Mouse (Mus musculus): ENCODE measurements around the gene Hadha. TPM values are rescaled to one million over a fixed set of nuclear protein-coding genes. Genes with fewer than 3 reads are reported as not detected.
A peak's percentile ranks its signal among the peaks of the same experiment; 100 is the strongest.

Hadha gene
- total and polyA plus RNA-seq, 3 experiments: 29.8 to 162 (median 121) TPM

GRCm38 (mm10) chr5:30127921-30128597, 26.9 kb downstream of the Hadha start:
- Histone ChIP-seq H3K27me3 (ENCODE audit: insufficient read depth, low read length) (no peaks in the 10 kb centered on the region), H3K4me1 (ENCODE audit: insufficient read depth, low read depth, low read length) (no peaks in the 10 kb centered on the region), H3K9me3 (replicated peaks) (no peaks in the 10 kb centered on the region), H3K36me3 (replicated peaks) (peaks cover 93% of the 10 kb centered on the region), H3K4me3 (ENCODE audit: low read depth, low read length) (no peak overlapping the region)
- TF ChIP-seq POLR2AphosphoS5 (IDR thresholded peaks at IDR 0.05; ENCODE audit: insufficient replicate concordance, low read depth, low read length): no peak
- TF ChIP-seq CTCF (IDR thresholded peaks at IDR 0.05; ENCODE audit: low read depth, low read length): no peak
- TF ChIP-seq GATA2 (IDR thresholded peaks at IDR 0.05; ENCODE audit: borderline replicate concordance, low read depth, low read length): no peak
- TF ChIP-seq TAL1 (conservative IDR thresholded peaks at IDR 0.05; ENCODE audit: low read depth, low read length): no peak
- no peak for TF ChIP-seq GATA1 (IDR thresholded peaks at IDR 0.05; ENCODE audit: borderline replicate concordance, low read length)
- DNase-seq (ENCODE audit: low spot score): no peak
- ATAC-seq (ENCODE audit: extremely low read depth, insufficient number of reproducible peaks, low FRiP score, poor library complexity, severe bottlenecking): no peak

GRCm38 (mm10) chr5:30126756-30127155, 28.2 kb downstream of the Hadha start:
- Histone ChIP-seq H3K4me3 (ENCODE audit: low read depth, low read length) (no peak overlapping the region), H3K4me1 (ENCODE audit: insufficient read depth, low read depth, low read length) (no peaks in the 10 kb centered on the region), H3K9me3 (replicated peaks) (no peaks in the 10 kb centered on the region), H3K27me3 (ENCODE audit: insufficient read depth, low read length) (no peaks in the 10 kb centered on the region), H3K36me3 (replicated peaks) (peaks cover 94% of the 10 kb centered on the region)
- no peak for TF ChIP-seq TAL1 (conservative IDR thresholded peaks at IDR 0.05; ENCODE audit: low read depth, low read length)
- no peak for TF ChIP-seq POLR2AphosphoS5 (IDR thresholded peaks at IDR 0.05; ENCODE audit: insufficient replicate concordance, low read depth, low read length)
- TF ChIP-seq GATA1 (IDR thresholded peaks at IDR 0.05; ENCODE audit: borderline replicate concordance, low read length): no peak
- no peak for TF ChIP-seq CTCF (IDR thresholded peaks at IDR 0.05; ENCODE audit: low read depth, low read length)
- no peak for TF ChIP-seq GATA2 (IDR thresholded peaks at IDR 0.05; ENCODE audit: borderline replicate concordance, low read depth, low read length)
- DNase-seq (ENCODE audit: low spot score) (no peak), ATAC-seq (ENCODE audit: extremely low read depth, insufficient number of reproducible peaks, low FRiP score, poor library complexity, severe bottlenecking) (no peak)

- DNase-seq (ENCODE audit: low spot score): no peak
- peaks cover 99% of the 10 kb centered on the region for H3K36me3 ChIP-seq (replicated peaks)
- ATAC-seq (ENCODE audit: extremely low read depth, insufficient number of reproducible peaks, low FRiP score, poor library complexity, severe bottlenecking): no peak
- no peaks in the 10 kb centered on the region for H3K27me3 ChIP-seq (ENCODE audit: insufficient read depth, low read length)
- H3K4me1 ChIP-seq (ENCODE audit: insufficient read depth, low read depth, low read length): no peaks in the 10 kb centered on the region
- TF ChIP-seq CTCF (IDR thresholded peaks at IDR 0.05; ENCODE audit: low read depth, low read length) (peak; percentile 83), POLR2AphosphoS5 (IDR thresholded peaks at IDR 0.05; ENCODE audit: insufficient replicate concordance, low read depth, low read length) (no peak)
- no peak overlapping the region for H3K4me3 ChIP-seq (ENCODE audit: low read depth, low read length)
- no peaks in the 10 kb centered on the region for H3K9me3 ChIP-seq (replicated peaks)
Observed at GRCm38 (mm10) chr5:30125587-30125986, 29.4 kb downstream of the Hadha start.

- Histone ChIP-seq H3K27me3 (ENCODE audit: insufficient read depth, low read length) (no peaks in the 10 kb centered on the region), H3K36me3 (replicated peaks) (peaks cover 99% of the 10 kb centered on the region), H3K9me3 (replicated peaks) (no peaks in the 10 kb centered on the region), H3K4me3 (ENCODE audit: low read depth, low read length) (no peak overlapping the region), H3K4me1 (ENCODE audit: insufficient read depth, low read depth, low read length) (no peaks in the 10 kb centered on the region)
- no peak for DNase-seq (ENCODE audit: low spot score)
- TF ChIP-seq GATA1 (IDR thresholded peaks at IDR 0.05; ENCODE audit: borderline replicate concordance, low read length) (no peak), TAL1 (conservative IDR thresholded peaks at IDR 0.05; ENCODE audit: low read depth, low read length) (no peak), CTCF (IDR thresholded peaks at IDR 0.05; ENCODE audit: low read depth, low read length) (no peak), GATA2 (IDR thresholded peaks at IDR 0.05; ENCODE audit: borderline replicate concordance, low read depth, low read length) (no peak), POLR2AphosphoS5 (IDR thresholded peaks at IDR 0.05; ENCODE audit: insufficient replicate concordance, low read depth, low read length) (no peak)
- no peak for ATAC-seq (ENCODE audit: extremely low read depth, insufficient number of reproducible peaks, low FRiP score, poor library complexity, severe bottlenecking)
Observed at GRCm38 (mm10) chr5:30122481-30122880, 32.5 kb downstream of the Hadha start.

- TF ChIP-seq GATA1 (IDR thresholded peaks at IDR 0.05; ENCODE audit: borderline replicate concordance, low read length) (no peak), GATA2 (IDR thresholded peaks at IDR 0.05; ENCODE audit: borderline replicate concordance, low read depth, low read length) (no peak), CTCF (IDR thresholded peaks at IDR 0.05; ENCODE audit: low read depth, low read length) (no peak), POLR2AphosphoS5 (IDR thresholded peaks at IDR 0.05; ENCODE audit: insufficient replicate concordance, low read depth, low read length) (no peak), TAL1 (conservative IDR thresholded peaks at IDR 0.05; ENCODE audit: low read depth, low read length) (no peak)
- no peaks in the 10 kb centered on the region for H3K4me1 ChIP-seq (ENCODE audit: insufficient read depth, low read depth, low read length)
- H3K36me3 ChIP-seq (replicated peaks): peaks cover 88% of the 10 kb centered on the region
- DNase-seq (ENCODE audit: low spot score) (no peak), ATAC-seq (ENCODE audit: extremely low read depth, insufficient number of reproducible peaks, low FRiP score, poor library complexity, severe bottlenecking) (no peak)
- no peak overlapping the region for H3K4me3 ChIP-seq (ENCODE audit: low read depth, low read length)
- H3K27me3 ChIP-seq (ENCODE audit: insufficient read depth, low read length): no peaks in the 10 kb centered on the region
- H3K9me3 ChIP-seq (replicated peaks): no peaks in the 10 kb centered on the region; the same call in 1 of the 2 replicates
Observed at GRCm38 (mm10) chr5:30120106-30120505, 34.9 kb downstream of the Hadha start.

DNA sequence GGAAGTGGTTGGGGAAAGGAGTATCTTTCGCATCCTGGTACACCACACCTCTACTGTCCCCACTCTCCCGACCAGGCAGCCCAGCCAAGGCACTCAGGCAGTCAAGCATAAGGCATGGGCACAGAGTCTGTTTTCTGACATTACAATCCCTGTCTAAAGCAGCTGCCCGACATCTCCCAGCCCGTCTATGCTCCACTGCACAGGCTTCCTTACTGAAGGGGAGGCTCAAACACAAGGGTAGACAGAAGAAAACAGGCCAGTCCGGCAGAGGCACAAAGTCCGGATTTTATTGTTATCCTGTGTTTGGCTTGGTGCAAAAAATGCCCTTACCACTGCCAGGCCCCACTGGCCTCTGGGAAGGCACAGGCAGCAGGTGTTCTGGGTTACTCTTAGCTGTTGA, 35.8 kb downstream of the Hadha start:
- ATAC-seq (ENCODE audit: extremely low read depth, insufficient number of reproducible peaks, low FRiP score, poor library complexity, severe bottlenecking) (no peak), DNase-seq (ENCODE audit: low spot score) (no peak)
- Histone ChIP-seq H3K36me3 (replicated peaks) (peaks cover 79% of the 10 kb centered on the region), H3K4me3 (ENCODE audit: low read depth, low read length) (no peak overlapping the region), H3K4me1 (ENCODE audit: insufficient read depth, low read depth, low read length) (no peaks in the 10 kb centered on the region), H3K27me3 (ENCODE audit: insufficient read depth, low read length) (no peaks in the 10 kb centered on the region; the same call in 1 of the 2 replicates), H3K9me3 (replicated peaks) (peaks cover 8% of the 10 kb centered on the region)
- no peak for TF ChIP-seq POLR2AphosphoS5 (IDR thresholded peaks at IDR 0.05; ENCODE audit: insufficient replicate concordance, low read depth, low read length)
- no peak for TF ChIP-seq TAL1 (conservative IDR thresholded peaks at IDR 0.05; ENCODE audit: low read depth, low read length)
- TF ChIP-seq GATA2 (IDR thresholded peaks at IDR 0.05; ENCODE audit: borderline replicate concordance, low read depth, low read length): no peak
- TF ChIP-seq CTCF (IDR thresholded peaks at IDR 0.05; ENCODE audit: low read depth, low read length): no peak
- TF ChIP-seq GATA1 (IDR thresholded peaks at IDR 0.05; ENCODE audit: borderline replicate concordance, low read length): no peak
